Mouse (Mus musculus): ENCODE measurements around the gene Sin3a. TPM values are rescaled to one million over a fixed set of nuclear protein-coding genes. Genes with fewer than 3 reads are reported as not detected.
A peak's percentile ranks its signal among the peaks of the same experiment; 100 is the strongest.

The Sin3a gene
- polyA plus RNA-seq, 1 experiment from 2014 or later = 51.6 TPM

DNA sequence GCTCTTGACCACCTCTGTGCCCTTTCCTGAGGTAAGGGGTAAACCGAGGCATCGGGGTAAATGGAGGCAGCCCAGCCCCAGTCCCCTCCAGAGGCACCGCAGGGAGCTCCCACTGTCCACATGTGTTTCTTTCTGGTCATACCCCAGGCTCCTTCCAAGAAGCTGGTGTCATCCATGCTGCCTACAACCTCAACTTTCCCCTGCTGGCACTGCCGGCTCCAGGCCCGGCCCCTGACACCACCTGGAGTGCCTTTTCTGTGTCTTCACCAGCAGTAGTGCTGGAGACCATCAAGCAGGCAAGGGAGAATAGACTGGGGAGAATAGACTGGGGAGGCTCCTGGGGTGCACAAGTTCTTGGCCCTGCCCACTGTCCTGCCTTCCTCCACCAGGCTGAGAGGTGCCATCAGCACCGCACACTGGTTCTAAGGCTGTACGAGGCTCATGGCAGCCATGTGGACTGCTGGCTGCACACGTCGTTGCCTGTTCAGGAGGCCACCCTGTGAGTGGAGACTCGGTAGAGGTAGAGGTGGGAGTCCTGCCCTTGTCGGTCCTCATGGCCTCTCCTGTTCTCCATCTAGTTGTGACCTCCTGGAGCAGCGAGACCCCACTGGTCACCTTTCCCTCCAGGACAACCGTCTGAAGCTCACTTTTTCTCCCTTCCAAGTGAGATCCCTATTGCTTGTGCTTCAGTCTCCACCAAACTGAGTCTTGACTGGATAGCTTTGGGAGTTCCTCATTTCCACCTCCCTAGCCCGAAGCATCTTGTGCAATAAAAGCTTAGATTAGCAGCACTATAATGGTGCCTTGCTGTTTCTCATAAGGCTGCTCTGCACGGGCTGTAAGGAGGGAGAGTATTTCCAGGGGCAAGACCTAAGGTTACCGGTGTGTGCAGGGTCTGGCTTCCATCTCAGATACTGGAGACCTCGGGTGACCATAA, 69.8 kb downstream of the Sin3a start:
- no peaks in the 10 kb centered on the region for H3K27me3 ChIP-seq (ENCODE audit: low read depth, poor library complexity, severe bottlenecking)
- peaks cover 4% of the 10 kb centered on the region; the same call in 1 of the 2 replicates for H3K4me1 ChIP-seq
- no peak for DNase-seq (ENCODE audit: low spot score)
- WGBS = 90% methylated on average over 17 of the region's 17 CpGs
- H3K36me3 ChIP-seq = peaks cover 81% of the 10 kb centered on the region
- no peaks in the 10 kb centered on the region for H3K9me3 ChIP-seq (replicated peaks)
- H3K4me3 ChIP-seq = no peak overlapping the region
- H3K27ac ChIP-seq (replicated peaks) = no peak overlapping the region

DNA sequence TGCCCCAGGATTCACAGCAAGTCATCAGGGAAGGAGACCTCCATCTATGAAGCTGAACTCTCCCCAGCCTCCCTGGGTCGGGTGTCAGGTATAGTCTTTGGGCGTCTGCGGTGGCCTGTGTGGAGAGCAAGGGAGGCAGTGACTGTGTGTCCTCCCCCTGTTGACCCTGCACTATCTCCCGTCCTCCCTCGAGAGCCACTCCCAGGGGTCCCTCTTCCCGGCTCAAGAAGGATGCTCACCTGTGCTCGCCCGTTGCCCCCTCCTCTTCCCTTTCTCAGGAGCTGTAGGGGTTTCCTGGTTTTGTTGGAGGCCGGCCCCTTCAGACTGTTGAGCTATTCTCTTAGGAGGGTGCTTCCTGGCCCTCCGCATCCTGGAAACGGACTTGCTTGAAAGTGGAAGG, 71.4 kb downstream of the Sin3a start:
- DNase-seq (ENCODE audit: low spot score) = no peak
- H3K27ac ChIP-seq (replicated peaks) = no peak overlapping the region
- no peak overlapping the region for H3K4me3 ChIP-seq
- 85% methylated on average over 11 of the region's 11 CpGs for WGBS
- H3K9me3 ChIP-seq (replicated peaks) = no peaks in the 10 kb centered on the region
- H3K36me3 ChIP-seq = peaks cover 66% of the 10 kb centered on the region
- H3K4me1 ChIP-seq = peaks cover 17% of the 10 kb centered on the region
- H3K27me3 ChIP-seq (ENCODE audit: low read depth, poor library complexity, severe bottlenecking) = no peaks in the 10 kb centered on the region

DNA sequence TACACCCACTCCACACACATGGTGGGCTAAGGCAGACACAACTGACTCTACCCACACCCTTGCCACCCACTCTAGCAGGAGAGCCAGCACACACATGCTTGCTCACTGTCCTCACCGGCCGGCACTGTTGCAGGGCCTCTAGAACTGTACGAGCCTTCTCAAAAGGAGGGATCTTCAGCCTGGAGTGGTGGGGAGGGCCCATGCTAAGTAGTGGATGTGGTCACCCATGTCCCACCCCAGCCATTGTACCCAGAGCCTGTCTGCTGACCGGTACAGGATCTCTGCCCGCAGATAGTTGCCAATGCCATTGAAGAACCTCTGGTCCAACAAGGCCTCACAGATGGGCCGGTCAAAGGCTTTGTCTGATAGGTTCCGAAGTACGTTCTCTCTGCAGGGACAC, 73.0 kb downstream of the Sin3a start:
- Histone ChIP-seq H3K27ac (replicated peaks) (no peak overlapping the region), H3K4me3 (no peak overlapping the region), H3K4me1 (peaks cover 27% of the 10 kb centered on the region), H3K36me3 (peaks cover 49% of the 10 kb centered on the region), H3K9me3 (replicated peaks) (no peaks in the 10 kb centered on the region), H3K27me3 (ENCODE audit: low read depth, poor library complexity, severe bottlenecking) (no peaks in the 10 kb centered on the region)
- DNase-seq (ENCODE audit: low spot score) = no peak
- 96% methylated on average over 8 of the region's 8 CpGs for WGBS

DNA sequence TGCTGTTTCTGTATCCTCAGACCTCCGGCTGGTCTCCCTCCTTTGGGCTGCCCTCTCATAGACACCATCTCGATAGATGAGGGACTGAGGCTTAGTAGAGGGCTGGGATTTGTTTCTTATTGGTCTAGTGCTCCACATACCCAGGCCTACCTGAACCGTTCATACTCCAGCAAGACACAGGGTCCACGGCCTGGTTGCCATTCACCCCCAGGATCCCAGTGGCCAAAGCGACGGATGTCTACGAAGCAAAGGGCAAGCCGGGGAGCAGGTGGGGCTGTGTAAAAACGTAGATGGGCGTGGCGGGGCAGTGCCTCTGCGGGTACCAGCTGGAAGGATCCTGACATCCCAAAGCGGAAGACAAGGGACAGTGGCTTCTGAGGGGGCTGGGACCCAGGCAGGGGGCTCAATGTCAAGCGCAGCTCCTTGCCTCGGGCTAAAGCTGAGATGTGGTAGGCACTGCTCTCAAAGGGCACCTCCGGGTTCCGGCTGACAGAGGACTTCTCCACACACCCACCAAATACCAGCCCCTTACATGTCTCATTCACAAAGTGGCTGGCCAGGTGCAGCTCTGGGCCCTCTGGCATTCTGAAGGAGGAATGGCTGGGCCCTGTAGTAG, 74.7 kb downstream of the Sin3a start:
- Histone ChIP-seq H3K36me3 (peaks cover 32% of the 10 kb centered on the region), H3K27ac (replicated peaks) (0 out of 2 replicates have a peak overlapping the region, but pooled peaks have one; percentile 86), H3K9me3 (replicated peaks) (no peaks in the 10 kb centered on the region), H3K4me1 (peaks cover 27% of the 10 kb centered on the region), H3K4me3 (peak overlapping the region; percentile 65; the same call in 1 of the 2 replicates), H3K27me3 (ENCODE audit: low read depth, poor library complexity, severe bottlenecking) (no peaks in the 10 kb centered on the region)
- DNase-seq (ENCODE audit: low spot score) = no peak
- 88% methylated on average over 17 of the region's 17 CpGs for WGBS

DNA sequence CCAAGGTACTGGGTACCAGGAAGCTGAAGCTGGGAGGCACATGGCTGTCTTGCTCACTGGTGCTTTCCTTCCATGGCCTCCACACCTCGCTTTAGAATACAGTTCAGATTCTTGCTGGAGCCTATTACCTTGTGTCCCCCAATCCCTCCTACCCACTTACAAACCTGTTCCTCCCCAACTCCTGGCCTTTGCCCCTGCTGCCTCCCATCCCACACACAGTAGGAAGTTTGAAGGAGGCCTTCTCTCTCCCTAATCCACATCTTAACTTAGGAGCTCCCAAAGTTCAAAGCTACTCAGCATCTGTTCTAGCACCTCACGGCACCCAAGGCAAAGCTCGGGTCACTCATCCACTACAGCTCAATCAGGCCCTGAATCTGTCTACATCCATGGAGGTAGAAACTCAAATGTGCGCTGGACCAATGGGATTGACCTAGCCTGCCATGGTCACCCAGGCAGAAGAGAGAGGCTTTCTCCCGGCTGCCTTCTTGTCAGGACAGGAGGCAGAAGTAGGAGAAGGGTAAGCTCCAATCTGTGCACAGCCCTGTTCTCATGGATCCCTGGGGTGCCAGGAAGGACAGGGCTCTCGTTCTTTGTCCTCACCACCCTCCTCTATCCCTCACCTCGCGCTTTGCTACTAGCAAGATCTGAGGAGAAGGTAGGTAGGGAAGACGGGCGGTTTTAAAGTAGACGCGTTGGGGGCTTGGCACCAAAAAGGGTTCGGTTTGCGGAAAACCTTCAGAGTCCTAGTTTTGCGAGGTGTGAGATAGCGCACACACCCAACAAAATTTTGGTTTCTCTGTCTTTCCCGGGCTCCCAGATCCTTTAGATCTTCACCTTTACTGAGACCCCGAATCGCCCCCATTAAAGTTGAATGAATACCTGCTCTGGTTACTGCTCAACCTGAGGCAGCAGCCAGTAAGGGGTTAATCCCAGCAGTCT, 75.6 kb downstream of the Sin3a start:
- no peak for DNase-seq (ENCODE audit: low spot score)
- WGBS = 11% methylated on average over 19 of the region's 19 CpGs
- Histone ChIP-seq H3K27ac (replicated peaks) (peak overlapping the region; percentile 86), H3K4me3 (peak overlapping the region; percentile 65), H3K27me3 (ENCODE audit: low read depth, poor library complexity, severe bottlenecking) (no peaks in the 10 kb centered on the region), H3K4me1 (peaks cover 27% of the 10 kb centered on the region), H3K9me3 (replicated peaks) (no peaks in the 10 kb centered on the region), H3K36me3 (peaks cover 23% of the 10 kb centered on the region)

DNA sequence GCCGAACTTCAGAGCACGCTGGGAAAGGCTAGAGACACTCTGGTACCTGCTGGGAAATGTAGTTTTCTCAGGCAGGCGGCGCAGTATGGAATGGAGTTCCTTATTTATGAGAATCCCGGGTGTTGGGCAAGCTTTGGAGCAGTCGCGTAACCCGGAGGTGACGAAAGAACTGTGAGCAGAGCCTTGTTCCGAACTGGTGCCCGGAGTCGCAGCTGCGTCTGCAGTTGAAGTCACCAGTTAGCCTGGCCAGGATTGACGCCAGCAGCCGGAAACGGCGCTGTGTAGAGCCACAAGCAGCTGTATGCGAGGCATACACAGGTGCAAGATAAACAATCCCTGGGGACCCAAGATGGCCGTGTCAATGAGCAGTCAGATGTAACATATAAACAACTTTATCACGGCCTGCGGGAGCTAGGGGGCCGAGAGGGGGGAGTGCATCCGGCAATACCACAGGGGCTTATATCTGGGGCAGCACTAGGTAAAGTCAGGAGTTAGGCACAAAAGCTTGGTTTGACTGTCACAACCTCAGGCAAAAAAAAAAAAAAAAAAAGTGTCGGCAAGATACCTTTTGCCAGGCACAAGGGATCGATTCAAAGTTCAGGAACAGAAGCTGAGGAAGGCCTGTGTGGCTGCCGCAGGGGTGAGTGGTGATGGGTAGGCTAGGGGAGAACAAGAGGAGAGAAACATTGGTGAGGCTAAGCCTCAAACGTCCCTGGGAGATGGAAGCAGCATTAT, 76.5 kb downstream of the Sin3a start, which contains the start of gene Neil1:
Gene Neil1, minus strand, starts transcription at position 162 of the 735 bp plus-strand sequence.
- WGBS = 1% methylated on average over 27 of the region's 27 CpGs
- Histone ChIP-seq H3K4me3 (peak within 1 kb of the TSS; percentile 65), H3K9me3 (replicated peaks) (no peaks in the 10 kb centered on the region), H3K36me3 (peaks cover 15% of the 10 kb centered on the region), H3K4me1 (peaks cover 27% of the 10 kb centered on the region), H3K27ac (replicated peaks) (peak within 1 kb of the TSS; percentile 86), H3K27me3 (ENCODE audit: low read depth, poor library complexity, severe bottlenecking) (no peaks in the 10 kb centered on the region)
- peak; percentile 83 for DNase-seq (ENCODE audit: low spot score)

DNA sequence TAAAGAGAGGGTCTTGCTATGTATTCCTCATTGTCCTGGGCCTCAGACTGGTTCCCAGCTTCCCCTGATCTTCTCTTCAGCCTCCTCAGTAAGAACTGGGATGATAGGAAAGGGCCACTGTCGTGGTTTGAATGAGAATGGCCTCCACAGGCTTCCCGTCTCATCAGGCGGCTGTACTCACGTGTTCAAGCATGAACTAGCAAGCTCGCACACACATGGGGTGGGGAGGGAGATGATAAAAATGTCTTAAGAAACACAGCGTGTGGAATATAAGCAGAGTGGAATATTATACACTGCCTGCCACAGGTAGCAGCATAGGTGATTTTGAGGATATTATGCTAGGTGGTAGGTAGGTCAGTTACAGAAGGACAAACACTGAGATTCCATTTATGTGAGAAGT, 77.2 kb downstream of the Sin3a start:
- peak overlapping the region; percentile 65 for H3K4me3 ChIP-seq
- H3K27ac ChIP-seq (replicated peaks) = peak overlapping the region; percentile 86; the same call in 1 of the 2 replicates
- DNase-seq (ENCODE audit: low spot score) = no peak
- no peaks in the 10 kb centered on the region for H3K27me3 ChIP-seq (ENCODE audit: low read depth, poor library complexity, severe bottlenecking)
- peaks cover 27% of the 10 kb centered on the region for H3K4me1 ChIP-seq
- H3K36me3 ChIP-seq = peaks cover 9% of the 10 kb centered on the region
- H3K9me3 ChIP-seq (replicated peaks) = no peaks in the 10 kb centered on the region
- 74% methylated on average over 6 of the region's 6 CpGs for WGBS

DNA sequence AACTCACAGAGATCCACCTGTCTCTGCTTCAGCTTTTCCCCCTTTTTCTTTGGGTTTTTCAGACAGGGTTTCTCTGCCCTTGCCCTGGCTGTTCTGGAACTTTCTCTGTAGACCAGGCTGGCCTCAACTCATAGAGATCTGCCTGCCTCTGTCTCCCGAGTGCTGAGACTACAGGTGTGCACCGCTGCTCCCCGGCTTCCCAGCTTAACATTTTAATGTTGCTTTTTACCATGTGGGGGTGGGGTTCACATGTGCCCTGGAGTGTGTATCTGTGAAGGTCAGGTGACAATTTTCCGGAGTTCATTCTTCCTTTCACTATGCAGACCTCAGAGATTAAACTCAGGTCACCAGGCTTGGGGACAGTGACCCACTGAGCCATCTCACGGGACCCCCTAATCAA, 78.4 kb downstream of the Sin3a start:
- H3K4me1 ChIP-seq = peaks cover 27% of the 10 kb centered on the region
- H3K4me3 ChIP-seq = no peak overlapping the region
- H3K36me3 ChIP-seq = peaks cover 10% of the 10 kb centered on the region
- no peak for DNase-seq (ENCODE audit: low spot score)
- H3K27ac ChIP-seq (replicated peaks) = no peak overlapping the region
- no peaks in the 10 kb centered on the region for H3K27me3 ChIP-seq (ENCODE audit: low read depth, poor library complexity, severe bottlenecking)
- 90% methylated on average over 5 of the region's 5 CpGs for WGBS
- no peaks in the 10 kb centered on the region for H3K9me3 ChIP-seq (replicated peaks)

DNA sequence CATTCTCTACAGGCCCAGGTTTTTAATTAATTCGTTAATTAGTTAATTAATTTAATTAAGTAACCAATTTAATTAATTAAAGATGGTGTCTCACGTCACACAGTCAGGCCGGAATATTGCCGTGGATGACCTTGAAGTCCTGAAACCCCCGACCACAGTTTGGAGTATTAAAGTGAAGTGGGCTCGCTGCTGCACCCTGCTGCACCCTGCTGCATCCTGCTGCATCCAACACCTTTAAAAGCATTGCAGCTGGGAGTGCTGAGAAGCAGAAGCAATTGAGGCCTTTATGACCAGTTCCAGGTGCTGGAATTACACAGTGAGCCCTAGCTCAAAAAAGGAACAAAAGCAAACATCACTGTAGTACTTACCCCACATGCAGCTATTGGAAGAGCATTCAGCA, 80.5 kb downstream of the Sin3a start:
- Histone ChIP-seq H3K36me3 (peaks cover 19% of the 10 kb centered on the region), H3K9me3 (replicated peaks) (no peaks in the 10 kb centered on the region), H3K4me1 (peaks cover 26% of the 10 kb centered on the region), H3K27ac (replicated peaks) (no peak overlapping the region), H3K27me3 (ENCODE audit: low read depth, poor library complexity, severe bottlenecking) (no peaks in the 10 kb centered on the region), H3K4me3 (no peak overlapping the region)
- WGBS = 60% methylated on average over 6 of the region's 6 CpGs
- no peak for DNase-seq (ENCODE audit: low spot score)

DNA sequence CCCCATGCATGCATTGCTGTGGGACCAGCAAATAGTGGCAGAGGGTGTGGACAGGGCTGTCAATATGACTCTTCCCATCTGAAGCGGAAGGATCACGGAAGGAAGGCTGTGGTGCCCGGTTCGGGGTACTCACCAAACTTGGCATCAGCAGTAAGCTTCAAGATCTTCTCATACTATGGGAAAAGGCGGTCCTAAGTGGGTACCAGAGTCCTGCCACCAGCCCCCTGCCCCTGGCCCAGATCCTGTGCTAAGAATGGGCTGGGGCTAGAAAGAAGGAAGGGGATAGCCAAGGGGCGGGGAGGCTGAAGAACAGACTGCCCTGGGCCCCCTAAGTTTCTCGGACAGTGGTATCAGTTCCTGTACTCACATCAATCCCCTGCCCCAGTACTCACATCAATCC, 84.5 kb downstream of the Sin3a start:
- Histone ChIP-seq H3K27ac (replicated peaks) (no peak overlapping the region), H3K4me3 (no peak overlapping the region), H3K9me3 (replicated peaks) (no peaks in the 10 kb centered on the region), H3K36me3 (peaks cover 19% of the 10 kb centered on the region), H3K4me1 (peaks cover 20% of the 10 kb centered on the region), H3K27me3 (ENCODE audit: low read depth, poor library complexity, severe bottlenecking) (0 out of 2 replicates have a peak, but pooled peaks cover 3% of the 10 kb centered on the region)
- DNase-seq (ENCODE audit: low spot score) = no peak
- WGBS = 91% methylated on average over 7 of the region's 7 CpGs

DNA sequence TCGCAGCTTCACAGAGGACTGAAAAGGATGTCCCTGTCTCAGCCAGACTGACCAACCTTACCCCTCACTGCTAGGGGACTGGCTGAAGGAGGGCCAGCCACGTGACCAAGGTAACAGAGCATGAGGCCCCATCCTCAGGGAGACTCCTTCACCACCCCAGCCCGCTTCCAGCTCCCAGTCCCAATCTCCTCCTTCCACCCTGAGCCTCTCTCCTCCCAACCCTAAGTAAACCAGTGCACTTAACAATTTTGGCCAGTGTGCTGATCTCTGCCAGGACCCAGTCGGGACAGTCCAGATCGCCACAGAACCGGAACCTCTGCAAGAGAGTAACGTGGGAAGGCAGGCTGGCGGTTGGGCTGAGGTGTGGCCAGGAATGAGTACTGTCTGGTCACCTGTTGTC, 85.0 kb downstream of the Sin3a start:
- peaks cover 20% of the 10 kb centered on the region for H3K4me1 ChIP-seq

More for the DNA sequence above, 85.0 kb downstream of the Sin3a start:
- DNase-seq (ENCODE audit: low spot score) = no peak
- Histone ChIP-seq H3K4me3 (peak overlapping the region; percentile 93), H3K9me3 (replicated peaks) (no peaks in the 10 kb centered on the region), H3K36me3 (peaks cover 19% of the 10 kb centered on the region), H3K27ac (replicated peaks) (no peak overlapping the region), H3K27me3 (ENCODE audit: low read depth, poor library complexity, severe bottlenecking) (0 out of 2 replicates have a peak, but pooled peaks cover 3% of the 10 kb centered on the region)
- WGBS = 96% methylated on average over 8 of the region's 8 CpGs
